Mouse (Mus musculus) kidney, adult 8-10 months (tissue): ENCODE results near the gene Atp10a.

Experiments
- DNase-seq, 2 experiments: peaks; one replicate each; pipeline ENCODE4 v3.0.0; 2022

Gene Atp10a

GRCm38 (mm10) chr7:58655866-58656265 is at the start of gene Atp10a:
Gene Atp10a, plus strand, starts transcription at chr7:58656166.
- no peak for DNase-seq

- DNase-seq = no peak
These were observed 37.9 kb upstream of the Atp10a start for GRCm38 (mm10) chr7:58618048-58618447.

GRCm38 (mm10) chr7:58626305-58627155 is 29.4 kb upstream of the Atp10a start:
- no peak for DNase-seq

- DNase-seq = no peak
These were observed 28.6 kb upstream of the Atp10a start for GRCm38 (mm10) chr7:58627381-58627780.

- no peak for DNase-seq
These were observed 26.7 kb upstream of the Atp10a start for GRCm38 (mm10) chr7:58629233-58629632.

- no peak for DNase-seq
These were observed 22.3 kb upstream of the Atp10a start for GRCm38 (mm10) chr7:58633683-58634082.

- DNase-seq = no peak
These were observed 16.3 kb upstream of the Atp10a start for GRCm38 (mm10) chr7:58639676-58640075.

- DNase-seq = no peak
These were observed 15.5 kb upstream of the Atp10a start for GRCm38 (mm10) chr7:58640456-58640855.

GRCm38 (mm10) chr7:58641916-58642315 is 14.1 kb upstream of the Atp10a start:
- DNase-seq = no peak

GRCm38 (mm10) chr7:58647404-58647803 is 8.6 kb upstream of the Atp10a start:
- DNase-seq = no peak

- peak; percentile 17 to 36 for DNase-seq
These were observed 2.2 kb downstream of the Atp10a start for GRCm38 (mm10) chr7:58657913-58658789.

GRCm38 (mm10) chr7:58658790-58659405 is 2.9 kb downstream of the Atp10a start:
- DNase-seq = no peak

- DNase-seq = no peak
These were observed 4.1 kb downstream of the Atp10a start for GRCm38 (mm10) chr7:58660046-58660445.

- DNase-seq = no peak
These were observed 4.7 kb downstream of the Atp10a start for GRCm38 (mm10) chr7:58660665-58661064.

GRCm38 (mm10) chr7:58661076-58661475 is 5.1 kb downstream of the Atp10a start:
- no peak for DNase-seq

GRCm38 (mm10) chr7:58668617-58669016 is 12.7 kb downstream of the Atp10a start:
- no peak for DNase-seq

GRCm38 (mm10) chr7:58676075-58676474 is 20.1 kb downstream of the Atp10a start:
- no peak for DNase-seq

GRCm38 (mm10) chr7:58677111-58677805 is 21.3 kb downstream of the Atp10a start:
- DNase-seq = no peak

- no peak for DNase-seq
These were observed 30.0 kb downstream of the Atp10a start for GRCm38 (mm10) chr7:58685967-58686366.

- DNase-seq = no peak
These were observed 30.6 kb downstream of the Atp10a start for GRCm38 (mm10) chr7:58686573-58686972.

- DNase-seq = no peak
These were observed 31.0 kb downstream of the Atp10a start for GRCm38 (mm10) chr7:58686997-58687396.

- DNase-seq = no peak
These were observed 34.3 kb downstream of the Atp10a start for GRCm38 (mm10) chr7:58690069-58690923.
